Mouse (Mus musculus) forebrain, postnatal 0 days (tissue): ENCODE measurements around the gene Tmbim1. TPM values are rescaled to one million over a fixed set of nuclear protein-coding genes. Genes with fewer than 3 reads are reported as not detected.

ENCODE experiments used
- ATAC-seq: fragments of 200-750 bp; cut with Nextera tagmentation; 2 replicates; pipeline ENCODE4 v1.8.0; 2017; ENCODE audit warnings: mild to moderate bottlenecking, moderate library complexity
- DNase-seq: peaks from one replicate; pipeline ENCODE4 v3.0.0-alpha.2; 2015
- H3K27ac ChIP-seq: fragments of 300-500 bp; sonication (generic); 2 replicates; pipeline ENCODE4 v1.5.1; 2014; ENCODE audit warnings: low read depth, mild to moderate bottlenecking, antibody characterized with exemption, low read length, moderate library complexity, mixed read lengths
- H3K27me3 ChIP-seq: fragments of 300-500 bp; sonication (generic); 2 replicates; pipeline ENCODE4 v1.6.1; 2014; ENCODE audit warnings: mild to moderate bottlenecking, low read length, mixed read lengths; ENCODE audit not compliant: insufficient read depth
- H3K36me3 ChIP-seq: fragments of 300-500 bp; sonication (generic); 2 replicates; pipeline ENCODE4 v1.6.1; 2014; ENCODE audit warnings: mild to moderate bottlenecking, moderate library complexity; ENCODE audit not compliant: insufficient read depth
- H3K4me1 ChIP-seq: fragments of 300-500 bp; sonication (generic); 2 replicates; pipeline ENCODE4 v1.6.1; 2014; ENCODE audit warnings: antibody characterized with exemption; ENCODE audit not compliant: insufficient read depth
- H3K4me2 ChIP-seq: fragments of 300-500 bp; sonication (generic); 2 replicates; pipeline ENCODE4 v1.6.1; 2014; ENCODE audit warnings: low read depth, mild to moderate bottlenecking, moderate library complexity
- H3K4me3 ChIP-seq: fragments of 300-500 bp; sonication (generic); 2 replicates; pipeline ENCODE4 v1.5.1; 2014; ENCODE audit warnings: low read depth, low read length, mixed read lengths
- H3K9ac ChIP-seq: fragments of 300-500 bp; sonication (generic); 2 replicates; pipeline ENCODE4 v1.6.1; 2014; ENCODE audit warnings: mild to moderate bottlenecking
- H3K9me3 ChIP-seq: fragments of 300-500 bp; sonication (generic); 2 replicates; pipeline ENCODE4 v1.6.1; 2016; ENCODE audit warnings: low read length
- CTCF ChIP-seq: sonication (generic); IDR thresholded peaks from 2 replicates; pipeline ENCODE4 v1.5.1; 2016; ENCODE audit warnings: antibody characterized with exemption, control low read depth, low read depth
- WGBS: fragments of 180-500 bp; shearing (Covaris S2); extraction: QIAGEN DNeasy Blood & Tissue Kit; methylation state at CpG from one replicate; pipeline ENCODE4 v1.1.7; 2014; 5-methylcytosine and 5-hydroxymethylcytosine counted together
- polyA plus RNA-seq: library from polyadenylated mRNA; unstranded; fragments of >200 nt; fragmentation: Nextera tagmentation; extraction: Ambion mirVana; gene quantifications from 2 replicates; pipeline ENCODE4 v1.2.1, GENCODE M21; 2015
- total RNA-seq: library from RNA; depleted of rRNA; stranded (reverse); fragments of >200 nt; gene quantifications from 2 replicates; pipeline ENCODE4 v1.2.3, GENCODE M21; 2014

Tmbim1 gene
- total and polyA plus RNA-seq, 2 experiments from 2014 or later = 7.9 TPM

GRCm38 (mm10) chr1:74337241-74337771 lies 31.9 kb upstream of the Tmbim1 start:
- 71% methylated on average over 3 of the region's 3 CpGs for WGBS
- no peak for ATAC-seq

GRCm38 (mm10) chr1:74335436-74336170 lies 30.2 kb upstream of the Tmbim1 start:
- Histone ChIP-seq H3K4me1 (peaks cover 14% of the 10 kb centered on the region; the same call in 1 of the 2 replicates), H3K4me2 (no peak overlapping the region), H3K27ac (no peak overlapping the region), H3K36me3 (no peaks in the 10 kb centered on the region), H3K9ac (no peak overlapping the region), H3K4me3 (no peak overlapping the region), H3K27me3 (no peaks in the 10 kb centered on the region), H3K9me3 (no peaks in the 10 kb centered on the region)
- ATAC-seq (no peak), DNase-seq (no peak)
- 79% methylated on average over 6 of the region's 6 CpGs for WGBS
- no peak for TF ChIP-seq CTCF

More at GRCm38 (mm10) chr1:74337241-74337771, 31.9 kb upstream of the Tmbim1 start:
- Histone ChIP-seq H3K27ac (no peak overlapping the region), H3K36me3 (no peaks in the 10 kb centered on the region), H3K4me2 (no peak overlapping the region), H3K9ac (no peak overlapping the region), H3K27me3 (no peaks in the 10 kb centered on the region), H3K9me3 (no peaks in the 10 kb centered on the region), H3K4me3 (no peak overlapping the region), H3K4me1 (peaks cover 7% of the 10 kb centered on the region; the same call in 1 of the 2 replicates)
- no peak for DNase-seq
- no peak for TF ChIP-seq CTCF

- no peak overlapping the region for H3K27ac ChIP-seq
- peaks cover 14% of the 10 kb centered on the region; the same call in 1 of the 2 replicates for H3K4me1 ChIP-seq
- 69% methylated on average over 4 of the region's 4 CpGs for WGBS
- no peak overlapping the region for H3K4me2 ChIP-seq
- DNase-seq = no peak
- no peak for ATAC-seq
- H3K9ac ChIP-seq = no peak overlapping the region
- H3K9me3 ChIP-seq = no peaks in the 10 kb centered on the region
- no peak for TF ChIP-seq CTCF
- no peaks in the 10 kb centered on the region for H3K36me3 ChIP-seq
- H3K4me3 ChIP-seq = no peak overlapping the region
- no peaks in the 10 kb centered on the region for H3K27me3 ChIP-seq
Observed at GRCm38 (mm10) chr1:74335033-74335432, 29.6 kb upstream of the Tmbim1 start.

- WGBS = 83% methylated on average over 3 of the region's 3 CpGs
- no peak overlapping the region for H3K9ac ChIP-seq
- no peak for DNase-seq
Observed at GRCm38 (mm10) chr1:74334607-74335006, 29.2 kb upstream of the Tmbim1 start.

GRCm38 (mm10) chr1:74332930-74333329 lies 27.5 kb upstream of the Tmbim1 start:
- Histone ChIP-seq H3K4me1 (peaks cover 14% of the 10 kb centered on the region; the same call in 1 of the 2 replicates), H3K27me3 (no peaks in the 10 kb centered on the region), H3K27ac (peak overlapping the region; percentile 79), H3K9ac (peak overlapping the region; percentile 62), H3K4me3 (peak overlapping the region; percentile 49), H3K36me3 (no peaks in the 10 kb centered on the region), H3K9me3 (no peaks in the 10 kb centered on the region), H3K4me2 (peak overlapping the region; percentile 85)
- 5% methylated on average over 9 of the region's 9 CpGs for WGBS
- TF ChIP-seq CTCF = no peak
- ATAC-seq (no peak), DNase-seq (no peak)

More at GRCm38 (mm10) chr1:74334607-74335006, 29.2 kb upstream of the Tmbim1 start:
- H3K4me3 ChIP-seq = no peak overlapping the region
- no peak for ATAC-seq
- H3K27me3 ChIP-seq = no peaks in the 10 kb centered on the region
- TF ChIP-seq CTCF = no peak
- peaks cover 14% of the 10 kb centered on the region; the same call in 1 of the 2 replicates for H3K4me1 ChIP-seq
- no peaks in the 10 kb centered on the region for H3K36me3 ChIP-seq
- H3K9me3 ChIP-seq = no peaks in the 10 kb centered on the region
- H3K27ac ChIP-seq = no peak overlapping the region
- 0 out of 2 replicates have a peak overlapping the region, but pooled peaks have one; percentile 1 for H3K4me2 ChIP-seq

- Histone ChIP-seq H3K9me3 (no peaks in the 10 kb centered on the region), H3K4me3 (peak overlapping the region; percentile 49), H3K27me3 (no peaks in the 10 kb centered on the region), H3K9ac (peak overlapping the region; percentile 62), H3K27ac (peak overlapping the region; percentile 79), H3K4me2 (peak overlapping the region; percentile 85), H3K4me1 (peaks cover 14% of the 10 kb centered on the region; the same call in 1 of the 2 replicates), H3K36me3 (no peaks in the 10 kb centered on the region)
- peak; percentile 69 for TF ChIP-seq CTCF
- peak; percentile 99 for DNase-seq
- peak; percentile 93 for ATAC-seq
- 2% methylated on average over 33 of the region's 36 CpGs for WGBS
Observed at GRCm38 (mm10) chr1:74332241-74332763, 26.9 kb upstream of the Tmbim1 start.

GRCm38 (mm10) chr1:74331046-74331681 lies 25.7 kb upstream of the Tmbim1 start:
- Histone ChIP-seq H3K9ac (no peak overlapping the region), H3K4me1 (peaks cover 14% of the 10 kb centered on the region; the same call in 1 of the 2 replicates), H3K4me3 (no peak overlapping the region), H3K27ac (peak overlapping the region; percentile 79; the same call in 1 of the 2 replicates), H3K4me2 (no peak overlapping the region), H3K9me3 (no peaks in the 10 kb centered on the region), H3K36me3 (no peaks in the 10 kb centered on the region), H3K27me3 (no peaks in the 10 kb centered on the region)
- no peak for ATAC-seq
- no peak for TF ChIP-seq CTCF
- DNase-seq = no peak
- 80% methylated on average over 4 of the region's 4 CpGs for WGBS
